Mouse (Mus musculus): Measurements from ENCODE around the gene Prickle4. TPM values are rescaled to one million over a fixed set of nuclear protein-coding genes. Genes with fewer than 3 reads are reported as not detected.

Prickle4 gene
- polyA plus RNA-seq, 1 experiment from 2014 or later, result 2.1 TPM

DNA sequence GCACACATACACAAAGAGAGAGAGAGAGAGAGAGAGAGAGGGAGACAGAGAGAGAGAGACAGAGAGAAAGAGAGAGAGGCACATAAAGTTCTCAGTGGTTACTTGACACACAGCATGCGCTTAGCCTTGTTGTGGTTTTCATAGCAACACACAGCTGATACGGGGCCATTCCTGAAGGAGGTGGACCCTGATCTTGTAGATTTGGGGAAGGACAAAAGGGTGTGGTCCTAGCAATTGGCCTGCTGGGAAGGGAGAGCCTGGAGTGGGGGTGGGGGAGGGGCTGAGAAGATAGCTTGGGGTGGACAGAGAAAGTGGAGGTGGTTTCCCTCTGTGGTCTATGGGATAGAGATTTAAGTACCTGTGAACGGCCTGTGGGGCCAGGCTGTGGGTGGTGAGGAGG is 15.5 kb upstream of the Prickle4 start:
- H3K9ac ChIP-seq (ENCODE audit: low read depth, low read length), result no peak overlapping the region
- H3K36me3 ChIP-seq (ENCODE audit: control insufficient read depth, insufficient read depth, low read length), result no peaks in the 10 kb centered on the region
- ATAC-seq (ENCODE audit: low read depth) (no peak), DNase-seq (ENCODE audit: low spot score) (no peak)
- H3K9me3 ChIP-seq (ENCODE audit: control insufficient read depth, low read length), result no peaks in the 10 kb centered on the region
- no peaks in the 10 kb centered on the region for H3K4me1 ChIP-seq (ENCODE audit: control insufficient read depth, insufficient read depth, low read length)
- no peaks in the 10 kb centered on the region for H3K27me3 ChIP-seq (replicated peaks; ENCODE audit: control insufficient read depth, insufficient read depth, low read length)
- no peak overlapping the region for H3K4me3 ChIP-seq (ENCODE audit: low read depth, low read length)
- 66% methylated on average over 3 of the region's 3 CpGs for WGBS
- no peak overlapping the region for H3K4me2 ChIP-seq (ENCODE audit: low read depth, low read length)
- H3K27ac ChIP-seq (replicated peaks; ENCODE audit: low read depth, low read length), result no peak overlapping the region

DNA sequence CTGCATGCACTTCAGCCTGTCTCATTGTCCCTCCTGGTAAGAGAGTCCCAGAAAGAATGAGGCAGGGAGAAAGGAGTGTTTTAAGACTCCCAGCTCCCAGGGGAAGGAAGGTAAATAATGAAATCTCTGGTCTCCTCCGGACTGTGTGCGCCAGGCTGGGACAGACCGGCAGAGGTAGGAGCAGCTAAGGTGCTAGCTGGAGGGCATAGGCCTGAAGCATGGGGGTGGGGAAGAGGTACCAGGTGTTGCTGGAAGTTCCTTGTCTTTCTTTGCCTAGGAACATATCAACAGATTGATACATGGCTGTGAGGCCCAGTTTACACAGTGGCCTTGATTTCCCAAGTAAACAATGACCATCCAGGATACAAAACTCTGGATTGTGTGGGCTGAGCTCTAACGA is 14.4 kb upstream of the Prickle4 start:
- no peak overlapping the region for H3K27ac ChIP-seq (replicated peaks; ENCODE audit: low read depth, low read length)
- no peak overlapping the region for H3K4me3 ChIP-seq (ENCODE audit: low read depth, low read length)
- H3K36me3 ChIP-seq (ENCODE audit: control insufficient read depth, insufficient read depth, low read length), result no peaks in the 10 kb centered on the region
- no peak overlapping the region for H3K9ac ChIP-seq (ENCODE audit: low read depth, low read length)
- H3K4me2 ChIP-seq (ENCODE audit: low read depth, low read length), result no peak overlapping the region
- DNase-seq (ENCODE audit: low spot score) (no peak), ATAC-seq (ENCODE audit: low read depth) (no peak)
- H3K4me1 ChIP-seq (ENCODE audit: control insufficient read depth, insufficient read depth, low read length), result no peaks in the 10 kb centered on the region
- WGBS, result 70% methylated on average over 4 of the region's 4 CpGs
- H3K9me3 ChIP-seq (ENCODE audit: control insufficient read depth, low read length), result no peaks in the 10 kb centered on the region
- no peaks in the 10 kb centered on the region for H3K27me3 ChIP-seq (replicated peaks; ENCODE audit: control insufficient read depth, insufficient read depth, low read length)

DNA sequence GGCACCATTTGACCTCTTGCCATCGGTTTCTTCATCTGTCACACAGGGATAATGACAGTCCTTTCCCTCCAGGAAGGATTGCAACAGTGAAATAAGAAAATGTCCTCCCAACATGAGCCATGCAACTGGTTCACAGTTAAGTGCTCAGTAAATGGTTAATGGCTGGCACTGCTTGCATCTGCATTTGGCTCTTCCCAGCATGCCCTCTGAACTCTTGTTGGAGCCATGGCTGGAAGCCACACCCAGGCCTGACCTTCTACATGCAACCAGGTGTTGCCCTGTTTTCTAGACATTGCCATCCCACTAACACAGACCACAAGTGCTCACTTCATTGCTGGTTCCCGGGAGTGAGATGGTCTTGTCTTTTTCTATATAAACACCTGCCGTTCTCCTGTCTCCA is 13.4 kb upstream of the Prickle4 start:
- WGBS, result 74% methylated on average over 3 of the region's 3 CpGs

DNA sequence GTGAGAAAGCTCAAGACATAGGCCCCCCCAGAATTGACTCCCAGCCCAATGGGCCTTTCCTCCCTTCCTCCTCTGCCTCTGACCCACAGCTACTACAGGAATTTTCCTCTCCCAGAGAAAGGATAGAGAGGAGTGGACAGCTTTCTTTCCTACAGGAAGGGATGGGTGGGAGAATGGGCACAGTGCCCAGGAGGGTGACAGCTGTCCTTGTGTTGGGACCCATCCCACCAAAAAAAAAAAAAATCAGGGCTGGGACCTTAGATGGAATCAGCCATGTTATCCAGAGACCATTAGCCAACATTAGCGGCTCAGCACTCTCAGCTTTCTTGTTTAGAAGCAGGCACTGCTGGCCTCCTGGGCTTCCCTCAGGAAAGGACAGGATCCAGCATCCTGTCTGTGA is 11.7 kb upstream of the Prickle4 start:
- no peak overlapping the region for H3K4me2 ChIP-seq (ENCODE audit: low read depth, low read length)
- DNase-seq (ENCODE audit: low spot score) (peak; percentile 35), ATAC-seq (ENCODE audit: low read depth) (no peak; the same call in 1 of the 2 replicates)
- H3K27ac ChIP-seq (replicated peaks; ENCODE audit: low read depth, low read length), result no peak overlapping the region
- 50% methylated on average over 1 of the region's 1 CpGs for WGBS
- no peak overlapping the region for H3K9ac ChIP-seq (ENCODE audit: low read depth, low read length)
- H3K4me1 ChIP-seq (ENCODE audit: control insufficient read depth, insufficient read depth, low read length), result no peaks in the 10 kb centered on the region
- no peaks in the 10 kb centered on the region for H3K9me3 ChIP-seq (ENCODE audit: control insufficient read depth, low read length)
- H3K4me3 ChIP-seq (ENCODE audit: low read depth, low read length), result no peak overlapping the region
- no peaks in the 10 kb centered on the region for H3K27me3 ChIP-seq (replicated peaks; ENCODE audit: control insufficient read depth, insufficient read depth, low read length)
- peaks cover 26% of the 10 kb centered on the region for H3K36me3 ChIP-seq (ENCODE audit: control insufficient read depth, insufficient read depth, low read length)

More for the DNA sequence above, 13.4 kb upstream of the Prickle4 start:
- no peak for ATAC-seq (ENCODE audit: low read depth)
- Histone ChIP-seq H3K4me2 (ENCODE audit: low read depth, low read length) (no peak overlapping the region), H3K36me3 (ENCODE audit: control insufficient read depth, insufficient read depth, low read length) (0 out of 2 replicates have a peak, but pooled peaks cover 9% of the 10 kb centered on the region), H3K4me1 (ENCODE audit: control insufficient read depth, insufficient read depth, low read length) (no peaks in the 10 kb centered on the region), H3K27me3 (replicated peaks; ENCODE audit: control insufficient read depth, insufficient read depth, low read length) (no peaks in the 10 kb centered on the region), H3K9me3 (ENCODE audit: control insufficient read depth, low read length) (no peaks in the 10 kb centered on the region), H3K4me3 (ENCODE audit: low read depth, low read length) (no peak overlapping the region), H3K9ac (ENCODE audit: low read depth, low read length) (no peak overlapping the region), H3K27ac (replicated peaks; ENCODE audit: low read depth, low read length) (no peak overlapping the region)
- no peak for DNase-seq (ENCODE audit: low spot score)

DNA sequence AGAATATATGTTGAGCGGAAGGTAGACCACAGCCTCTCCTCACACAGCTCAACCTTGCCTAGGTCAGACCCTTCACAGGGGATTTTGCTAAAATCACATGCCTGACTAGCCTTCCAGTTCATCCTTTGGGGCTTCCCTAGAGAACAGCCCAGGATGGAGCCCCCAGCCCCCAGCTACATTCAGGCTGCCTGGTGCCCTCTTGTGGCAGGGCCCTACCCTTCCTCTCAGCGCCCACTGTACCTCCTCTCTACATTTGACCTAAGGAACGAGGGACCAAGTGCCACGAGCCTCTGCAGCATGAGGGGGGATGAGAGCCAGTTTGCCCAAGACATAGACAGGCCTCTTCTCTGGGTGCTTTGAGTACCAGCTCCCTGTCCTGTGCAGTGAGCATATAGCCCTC is 10.2 kb upstream of the Prickle4 start:
- Histone ChIP-seq H3K4me1 (ENCODE audit: control insufficient read depth, insufficient read depth, low read length) (no peaks in the 10 kb centered on the region), H3K27me3 (replicated peaks; ENCODE audit: control insufficient read depth, insufficient read depth, low read length) (no peaks in the 10 kb centered on the region), H3K36me3 (ENCODE audit: control insufficient read depth, insufficient read depth, low read length) (peaks cover 39% of the 10 kb centered on the region), H3K4me3 (ENCODE audit: low read depth, low read length) (no peak overlapping the region), H3K9me3 (ENCODE audit: control insufficient read depth, low read length) (no peaks in the 10 kb centered on the region), H3K9ac (ENCODE audit: low read depth, low read length) (no peak overlapping the region), H3K4me2 (ENCODE audit: low read depth, low read length) (no peak overlapping the region), H3K27ac (replicated peaks; ENCODE audit: low read depth, low read length) (no peak overlapping the region)
- no peak for ATAC-seq (ENCODE audit: low read depth)
- WGBS, result 79% methylated on average over 4 of the region's 4 CpGs
- DNase-seq (ENCODE audit: low spot score), result no peak

DNA sequence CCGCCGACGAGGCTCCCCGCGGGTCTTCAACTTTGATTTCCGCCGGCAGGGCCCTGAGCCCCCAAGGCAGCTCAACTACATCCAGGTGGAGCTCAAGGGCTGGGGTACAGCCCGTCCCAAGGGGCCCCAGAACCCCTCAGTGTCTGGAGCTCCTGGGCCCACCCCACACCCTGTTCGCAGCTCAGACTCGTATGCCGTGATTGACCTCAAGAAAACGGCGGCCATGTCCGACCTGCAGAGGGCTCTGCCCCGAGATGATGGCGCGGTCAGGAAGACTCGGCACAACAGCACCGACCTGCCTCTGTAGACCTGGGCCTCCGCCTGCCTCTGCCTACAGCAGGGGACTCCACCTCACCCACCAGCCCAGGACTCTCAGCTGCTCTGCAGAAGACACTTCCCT is 9.0 kb upstream of the Prickle4 start:
- Histone ChIP-seq H3K9me3 (ENCODE audit: control insufficient read depth, low read length) (no peaks in the 10 kb centered on the region), H3K4me3 (ENCODE audit: low read depth, low read length) (no peak overlapping the region), H3K4me1 (ENCODE audit: control insufficient read depth, insufficient read depth, low read length) (no peaks in the 10 kb centered on the region), H3K27me3 (replicated peaks; ENCODE audit: control insufficient read depth, insufficient read depth, low read length) (no peaks in the 10 kb centered on the region), H3K36me3 (ENCODE audit: control insufficient read depth, insufficient read depth, low read length) (peaks cover 42% of the 10 kb centered on the region), H3K4me2 (ENCODE audit: low read depth, low read length) (no peak overlapping the region), H3K27ac (replicated peaks; ENCODE audit: low read depth, low read length) (no peak overlapping the region), H3K9ac (ENCODE audit: low read depth, low read length) (no peak overlapping the region)
- ATAC-seq (ENCODE audit: low read depth), result no peak
- WGBS, result 40% methylated on average over 15 of the region's 20 CpGs
- no peak for DNase-seq (ENCODE audit: low spot score)

DNA sequence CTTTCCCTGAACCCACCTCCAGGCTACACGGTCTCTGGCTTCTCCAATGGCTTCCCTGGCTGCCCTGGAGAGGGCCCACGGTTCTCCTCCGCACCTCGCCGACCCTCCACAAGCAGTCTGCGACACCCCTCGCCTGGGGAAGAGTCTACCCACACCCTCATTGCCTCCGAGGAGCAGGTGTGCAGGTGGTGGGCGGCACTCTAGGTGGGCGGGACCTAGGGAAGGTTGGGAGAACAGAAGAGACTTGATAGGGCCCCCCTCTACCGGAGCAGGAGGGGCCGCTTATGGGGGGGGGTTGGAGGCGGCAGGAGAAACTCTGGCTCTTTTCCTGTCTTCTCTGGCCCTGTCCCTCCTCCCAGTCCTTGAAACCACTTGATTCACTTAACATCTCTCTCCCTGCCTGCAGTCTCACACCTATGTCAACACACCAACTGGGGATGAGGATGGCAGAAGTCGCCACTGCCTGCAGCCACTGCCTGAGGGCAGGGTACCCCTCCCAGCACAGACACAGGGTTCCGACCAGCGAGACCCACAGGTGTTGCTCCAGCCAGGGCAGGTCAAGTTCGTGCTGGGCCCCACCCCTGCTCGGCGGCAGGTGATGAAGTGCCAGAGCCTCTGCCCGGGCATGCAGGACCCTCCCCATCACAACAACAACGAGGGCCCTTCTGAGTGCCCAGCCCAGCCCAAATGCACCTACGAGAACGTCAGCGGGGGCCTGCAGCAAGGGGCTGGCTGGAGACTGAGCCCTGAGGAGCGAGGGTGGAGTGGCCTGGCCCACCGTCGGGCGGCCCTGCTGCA is 8.2 kb upstream of the Prickle4 start:
- no peak; the same call in 1 of the 2 replicates for ATAC-seq (ENCODE audit: low read depth)
- WGBS, result 38% methylated on average over 25 of the region's 28 CpGs
- DNase-seq (ENCODE audit: low spot score), result no peak
- Histone ChIP-seq H3K9ac (ENCODE audit: low read depth, low read length) (no peak overlapping the region; the same call in 1 of the 2 replicates), H3K4me1 (ENCODE audit: control insufficient read depth, insufficient read depth, low read length) (no peaks in the 10 kb centered on the region), H3K9me3 (ENCODE audit: control insufficient read depth, low read length) (no peaks in the 10 kb centered on the region), H3K4me3 (ENCODE audit: low read depth, low read length) (no peak overlapping the region), H3K36me3 (ENCODE audit: control insufficient read depth, insufficient read depth, low read length) (peaks cover 45% of the 10 kb centered on the region), H3K27ac (replicated peaks; ENCODE audit: low read depth, low read length) (no peak overlapping the region), H3K4me2 (ENCODE audit: low read depth, low read length) (peak overlapping the region; percentile 4; the same call in 1 of the 2 replicates), H3K27me3 (replicated peaks; ENCODE audit: control insufficient read depth, insufficient read depth, low read length) (no peaks in the 10 kb centered on the region)

DNA sequence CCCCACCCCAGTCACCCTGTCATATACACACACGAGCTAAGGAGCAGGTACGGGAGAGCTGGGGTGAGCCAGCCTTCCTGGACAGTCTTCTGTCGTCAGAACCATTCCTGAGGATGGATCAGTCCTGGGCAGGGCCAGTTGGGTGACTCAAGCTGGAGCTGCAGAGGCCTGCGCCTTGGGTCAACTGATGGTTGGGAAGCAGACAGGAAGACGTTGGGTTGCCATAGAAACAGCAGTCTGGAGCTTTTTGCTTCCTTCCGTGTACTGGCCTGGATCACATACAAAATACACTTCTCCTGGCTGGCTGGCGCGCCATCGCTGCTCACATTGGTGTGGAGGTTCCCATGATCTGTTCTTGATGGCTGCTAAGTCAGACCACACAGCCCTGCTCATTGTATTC is 7.3 kb upstream of the Prickle4 start:
- peaks cover 46% of the 10 kb centered on the region for H3K36me3 ChIP-seq (ENCODE audit: control insufficient read depth, insufficient read depth, low read length)

DNA sequence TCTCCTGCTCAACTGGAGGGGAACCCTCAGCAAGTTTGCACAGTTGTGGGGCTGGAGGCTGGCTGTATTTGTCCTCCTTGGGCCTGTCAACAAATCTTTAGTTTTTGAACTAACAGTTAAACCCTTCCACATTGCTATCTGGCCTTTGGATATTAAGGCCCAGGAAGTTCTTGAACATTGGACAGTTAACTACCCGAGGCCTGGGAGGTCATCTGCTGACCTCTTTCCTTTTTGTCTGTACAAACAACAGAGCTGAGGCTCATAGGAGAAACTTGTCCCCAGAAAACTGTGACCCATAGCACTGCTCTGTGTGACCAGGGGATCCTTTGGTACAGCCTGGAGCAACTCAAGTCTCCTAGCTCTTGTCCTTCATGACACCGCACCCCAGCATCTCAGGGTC is 4.5 kb upstream of the Prickle4 start:
- no peak overlapping the region for H3K9ac ChIP-seq (ENCODE audit: low read depth, low read length)
- H3K36me3 ChIP-seq (ENCODE audit: control insufficient read depth, insufficient read depth, low read length), result peaks cover 46% of the 10 kb centered on the region
- ATAC-seq (ENCODE audit: low read depth) (no peak), DNase-seq (ENCODE audit: low spot score) (no peak)
- no peaks in the 10 kb centered on the region; the same call in 1 of the 2 replicates for H3K4me1 ChIP-seq (ENCODE audit: control insufficient read depth, insufficient read depth, low read length)
- H3K27ac ChIP-seq (replicated peaks; ENCODE audit: low read depth, low read length), result no peak overlapping the region
- no peak overlapping the region for H3K4me2 ChIP-seq (ENCODE audit: low read depth, low read length)
- 74% methylated on average over 2 of the region's 2 CpGs for WGBS
- H3K27me3 ChIP-seq (replicated peaks; ENCODE audit: control insufficient read depth, insufficient read depth, low read length), result no peaks in the 10 kb centered on the region
- no peaks in the 10 kb centered on the region for H3K9me3 ChIP-seq (ENCODE audit: control insufficient read depth, low read length)
- H3K4me3 ChIP-seq (ENCODE audit: low read depth, low read length), result no peak overlapping the region

More for the DNA sequence above, 7.3 kb upstream of the Prickle4 start:
- Histone ChIP-seq H3K27ac (replicated peaks; ENCODE audit: low read depth, low read length) (no peak overlapping the region), H3K4me2 (ENCODE audit: low read depth, low read length) (no peak overlapping the region), H3K27me3 (replicated peaks; ENCODE audit: control insufficient read depth, insufficient read depth, low read length) (no peaks in the 10 kb centered on the region), H3K9me3 (ENCODE audit: control insufficient read depth, low read length) (no peaks in the 10 kb centered on the region), H3K4me3 (ENCODE audit: low read depth, low read length) (no peak overlapping the region), H3K4me1 (ENCODE audit: control insufficient read depth, insufficient read depth, low read length) (no peaks in the 10 kb centered on the region), H3K9ac (ENCODE audit: low read depth, low read length) (no peak overlapping the region)
- DNase-seq (ENCODE audit: low spot score) (no peak), ATAC-seq (ENCODE audit: low read depth) (no peak)
- 72% methylated on average over 9 of the region's 9 CpGs for WGBS
